Mouse (Mus musculus) CH12F3 (cell line): ENCODE measurements around the gene Spata31d1a.

Experiments used
- in situ Hi-C: fragments of 300-500 bp; cut with MboI; formaldehyde crosslinking; loops from 2 replicates; pipeline ENCODE4 v1.14.3; 2020; ENCODE audit warnings: low sequenced_read_pairs

Gene Spata31d1a

DNA sequence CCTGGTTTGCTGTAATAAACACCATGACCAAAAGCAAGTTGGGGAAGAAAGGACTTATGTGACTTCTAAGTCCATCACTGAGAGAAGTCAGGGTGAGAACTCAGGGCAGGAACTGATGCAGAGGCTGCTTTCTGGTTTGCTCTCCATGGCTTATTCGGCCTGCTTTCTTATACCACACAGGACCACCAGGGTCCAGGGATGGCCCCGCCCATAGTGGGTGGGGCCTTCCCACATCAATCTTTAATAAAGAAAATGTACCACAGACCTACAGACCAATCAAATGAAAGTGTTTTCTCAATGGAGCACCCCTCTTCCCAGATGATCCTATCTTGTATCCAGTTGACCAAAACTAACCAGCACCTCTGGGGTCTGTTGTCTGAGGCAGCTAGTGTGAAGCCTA lies 38.6 kb downstream of the Spata31d1a start:
- in situ Hi-C loops, result no loop called here

DNA sequence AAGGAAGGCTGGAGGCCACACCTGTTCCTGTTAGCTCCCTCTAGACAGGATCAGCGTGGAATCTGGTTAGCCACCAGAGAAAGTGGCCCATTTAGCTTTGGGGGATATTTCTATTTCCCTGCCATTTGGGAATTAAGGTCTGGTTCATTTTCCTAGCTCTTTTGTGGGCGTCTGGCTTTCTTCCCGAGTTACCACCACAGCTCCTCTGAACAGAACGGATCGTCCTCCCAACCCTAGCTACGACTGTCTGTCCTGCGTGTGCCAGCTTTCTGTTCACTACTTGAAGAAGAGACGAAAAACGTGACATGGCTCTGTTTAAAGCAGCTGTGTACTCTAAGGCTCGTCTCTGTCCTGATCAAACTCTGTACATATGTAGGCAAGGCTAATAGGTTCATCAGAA lies 40.2 kb downstream of the Spata31d1a start:
- in situ Hi-C loops, result no loop called here

DNA sequence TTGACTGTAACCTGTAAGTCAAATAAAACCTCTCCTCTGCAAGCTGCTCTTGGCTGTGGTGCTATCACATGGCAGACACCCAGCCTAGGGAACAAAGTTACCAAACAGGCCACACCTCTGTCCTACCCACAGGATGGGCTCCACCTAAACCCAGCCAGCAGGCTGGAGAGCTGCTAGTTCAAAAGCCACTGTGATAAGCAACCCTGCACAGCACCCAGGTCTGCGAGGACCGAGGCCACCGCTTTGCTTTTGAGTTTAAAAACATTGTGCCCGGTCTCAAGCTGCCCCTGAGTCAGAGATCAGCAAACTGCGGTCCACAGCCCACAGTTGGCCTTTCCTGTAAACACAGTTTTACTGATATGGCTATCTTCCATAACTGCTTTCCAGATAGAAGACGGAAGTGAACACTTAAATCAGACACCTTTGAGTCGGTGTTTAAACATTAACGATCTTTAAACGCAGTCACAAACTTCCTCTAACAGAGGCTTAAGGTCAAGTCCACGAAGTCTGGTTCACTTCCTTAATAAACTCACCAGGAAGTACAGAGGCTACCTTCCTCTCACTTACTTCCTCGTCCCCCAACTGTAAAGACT lies 41.5 kb downstream of the Spata31d1a start:
- in situ Hi-C loops, result no loop called here

DNA sequence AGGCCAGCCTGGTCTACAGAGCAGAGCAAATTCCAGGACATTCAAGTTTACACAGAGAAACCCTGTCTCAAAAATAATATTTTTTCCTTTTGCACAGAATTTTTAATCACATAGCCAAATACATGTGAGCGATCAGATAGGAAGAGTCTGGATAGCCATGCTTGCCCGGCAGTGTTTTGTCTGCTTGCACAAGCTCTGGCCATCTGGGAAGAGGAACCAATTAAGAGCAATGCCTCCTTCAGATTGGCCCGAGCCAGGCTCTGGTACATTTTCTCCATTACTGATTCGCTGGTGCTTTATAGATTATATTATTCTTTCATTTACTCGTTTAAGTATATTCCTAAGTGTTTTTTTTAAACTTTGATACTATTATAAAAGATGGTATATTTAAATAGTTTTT lies 42.4 kb downstream of the Spata31d1a start:
- in situ Hi-C loops, result no loop called here

DNA sequence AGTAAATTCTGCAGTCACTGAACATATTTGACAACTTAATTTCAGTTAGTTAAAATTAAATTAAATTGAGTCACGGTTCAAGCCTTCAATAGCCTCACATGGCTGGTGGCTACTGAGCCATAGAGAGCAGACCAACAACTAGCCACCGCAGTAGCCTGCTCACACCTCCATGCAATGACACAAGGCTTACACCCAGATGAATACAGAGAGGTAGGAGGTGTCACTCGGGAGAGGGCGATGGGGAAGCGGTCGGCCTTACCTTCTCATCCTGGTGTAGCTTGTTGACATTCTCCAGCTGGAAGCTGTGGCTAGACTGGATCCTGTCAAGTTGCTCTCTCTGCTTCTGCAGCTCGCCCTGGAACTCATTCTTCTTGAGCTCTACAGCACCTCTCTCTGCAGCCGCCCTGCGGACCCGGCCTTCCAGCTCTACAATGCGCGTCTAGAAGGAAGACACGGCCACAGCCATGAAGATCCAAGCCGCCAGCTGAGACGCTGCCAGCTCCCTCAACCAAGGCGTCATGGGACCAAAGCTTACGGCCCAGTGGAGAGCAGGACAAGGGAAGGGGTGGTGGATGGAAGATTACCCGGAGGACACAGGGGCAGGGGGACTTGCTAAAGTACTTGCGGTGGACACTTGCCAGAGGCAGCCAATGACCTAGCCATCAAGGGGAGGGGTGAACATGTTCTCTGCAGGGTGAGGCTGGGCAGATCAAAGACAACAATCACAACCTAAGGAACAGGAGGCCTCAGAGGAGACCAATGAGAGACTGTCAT lies 46.0 kb downstream of the Spata31d1a start:
- in situ Hi-C loops, result no loop called here

DNA sequence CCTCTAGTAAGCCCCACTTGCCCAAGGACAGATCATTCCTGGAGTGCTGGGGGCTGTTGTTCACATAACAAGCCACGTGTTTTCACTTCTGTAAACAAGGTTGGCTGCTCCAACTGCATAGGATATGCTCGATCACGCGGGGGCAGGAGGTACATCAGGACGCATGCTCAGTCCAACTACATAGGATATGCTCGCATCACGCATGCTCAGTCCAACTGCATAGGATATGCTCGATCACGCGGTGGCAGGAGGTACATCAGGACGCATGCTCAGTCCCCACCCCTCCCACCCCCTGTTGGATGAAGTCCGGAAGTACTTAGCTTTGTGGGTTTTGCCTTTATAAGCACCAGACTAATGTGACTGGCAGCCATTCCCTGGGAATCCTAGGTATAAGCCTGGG lies 48.2 kb downstream of the Spata31d1a start:
- in situ Hi-C loops, result no loop called here

DNA sequence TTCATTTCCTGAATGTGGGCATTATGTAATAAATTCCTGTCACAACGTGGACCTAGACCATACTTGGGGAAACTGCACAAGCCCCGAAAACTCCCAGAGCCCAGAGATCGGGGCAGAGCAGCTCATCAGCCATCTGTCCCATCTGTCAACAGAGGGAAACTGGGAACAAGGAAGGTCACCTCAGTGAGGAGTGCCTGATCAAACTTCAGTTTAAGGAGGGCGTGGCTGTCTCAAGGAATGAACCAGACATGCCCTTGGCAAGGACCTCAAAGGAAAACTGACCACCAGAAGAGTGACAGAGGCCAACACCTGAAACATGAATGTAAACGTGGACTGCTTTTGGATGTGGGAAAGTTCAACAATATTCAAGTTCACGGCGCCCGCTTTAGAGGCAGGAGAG lies 48.7 kb downstream of the Spata31d1a start:
- in situ Hi-C loops, result no loop called here

DNA sequence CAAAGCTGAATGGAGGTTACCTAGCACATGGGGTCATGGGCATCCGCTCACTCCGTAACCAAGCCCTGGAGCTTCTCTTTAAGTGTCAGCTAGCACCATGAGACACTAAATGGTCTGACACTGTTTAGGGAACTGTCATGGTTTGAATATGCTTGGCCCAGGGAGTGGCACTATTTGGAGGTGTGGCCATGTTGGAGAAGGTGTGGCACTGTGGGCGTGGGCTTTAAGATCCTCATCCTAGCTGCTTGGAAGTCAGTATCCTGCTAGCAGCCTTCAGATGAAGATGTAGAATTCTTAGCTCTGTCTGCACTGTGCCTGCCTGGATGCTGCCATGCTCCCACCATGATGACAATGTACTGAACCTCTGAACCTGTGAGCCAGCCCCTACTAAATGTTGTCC lies 49.8 kb downstream of the Spata31d1a start:
- in situ Hi-C loops, result no loop called here

DNA sequence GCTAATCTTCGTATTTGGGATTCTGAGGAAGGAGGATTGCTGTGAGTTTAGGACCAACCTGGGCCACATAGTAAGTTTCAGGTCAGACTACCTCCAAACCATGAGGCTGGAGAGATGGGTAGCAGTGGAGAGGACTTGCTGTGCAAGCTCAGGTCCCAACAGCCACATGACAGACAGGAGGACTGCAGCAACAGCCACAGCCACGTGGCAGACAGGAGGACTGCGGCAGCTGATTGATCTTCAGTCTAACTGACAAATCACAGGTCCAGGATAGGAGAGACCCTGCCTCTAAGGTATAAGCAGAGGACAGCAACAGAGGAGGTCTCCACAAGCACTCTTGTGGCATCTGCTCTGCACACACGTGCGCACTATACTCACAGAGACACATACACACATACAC lies 52.3 kb downstream of the Spata31d1a start:
- in situ Hi-C loops, result no loop called here

DNA sequence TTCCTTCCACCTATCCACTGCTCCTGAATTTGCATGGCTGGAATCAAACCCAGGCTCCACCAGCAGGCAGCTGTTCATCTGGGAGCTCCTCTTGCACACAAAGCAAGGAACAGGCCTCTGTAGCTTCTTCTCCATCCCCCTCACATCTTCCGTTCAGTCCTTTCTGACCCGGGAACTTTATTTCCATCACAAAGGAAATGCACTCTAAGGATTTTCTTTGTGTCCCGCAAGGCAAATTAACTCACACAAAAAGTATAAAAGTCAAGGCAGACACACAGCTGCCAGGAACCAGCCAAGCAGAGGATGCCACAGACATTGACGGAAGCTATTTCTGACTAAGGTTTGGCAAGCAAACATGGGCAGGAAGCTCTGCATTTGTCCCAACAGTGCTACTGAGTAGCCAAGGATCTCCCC lies 53.1 kb downstream of the Spata31d1a start:
- in situ Hi-C loops, result no loop called here

DNA sequence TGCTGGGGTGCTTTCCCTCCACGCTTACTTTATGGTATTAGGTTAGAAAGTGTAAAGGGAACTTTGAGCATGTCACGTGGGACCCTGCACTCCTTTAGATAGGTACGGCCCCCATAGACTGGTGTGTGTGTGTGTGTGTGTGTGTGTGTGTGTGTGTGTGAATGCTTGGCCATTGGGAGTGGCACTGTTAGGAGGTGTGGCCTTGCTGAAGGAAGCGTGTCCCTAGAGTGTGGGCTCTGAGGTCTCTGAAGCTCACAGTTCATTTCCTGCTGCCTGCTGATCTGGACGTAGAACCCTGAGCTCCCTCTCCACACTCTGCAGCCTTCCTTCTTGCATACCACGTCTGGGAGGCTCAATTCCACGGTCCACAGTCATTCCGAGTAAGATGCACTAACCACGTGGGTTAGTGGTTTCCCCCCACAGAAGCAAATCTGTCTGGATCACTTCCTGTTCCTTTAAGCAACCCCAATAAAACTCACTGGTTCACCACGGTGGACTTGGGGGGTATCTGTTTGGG lies 53.8 kb downstream of the Spata31d1a start:
- in situ Hi-C loops, result no loop called here

DNA sequence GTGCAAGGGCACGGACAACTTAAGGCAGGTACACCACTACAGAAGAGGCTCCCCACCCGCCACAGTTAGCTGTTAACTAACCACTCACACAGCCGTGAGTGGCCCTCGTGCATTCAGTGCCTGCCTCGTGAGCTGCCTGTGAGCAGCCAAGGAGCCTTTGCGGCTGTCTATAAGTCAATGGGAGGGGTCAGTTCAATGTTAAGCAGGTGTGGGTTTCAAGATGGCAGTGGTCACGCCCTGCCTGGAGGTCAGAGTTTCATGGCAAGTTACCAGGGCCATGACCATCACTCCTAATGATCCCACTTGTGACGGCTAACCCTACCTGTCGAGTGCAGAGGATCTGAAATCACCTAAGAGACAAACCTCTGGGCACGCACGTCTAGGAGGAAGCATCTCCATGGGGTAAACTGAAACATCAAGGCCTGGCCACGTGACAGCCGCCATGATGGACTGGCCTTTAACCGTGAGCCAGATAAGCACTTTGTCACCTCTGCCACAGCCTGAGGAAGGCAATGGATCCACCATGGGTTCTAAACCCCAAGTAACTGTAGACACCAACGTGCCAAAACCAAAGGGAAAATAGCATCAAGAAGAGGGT lies 54.3 kb downstream of the Spata31d1a start:
- in situ Hi-C loops, result no loop called here

DNA sequence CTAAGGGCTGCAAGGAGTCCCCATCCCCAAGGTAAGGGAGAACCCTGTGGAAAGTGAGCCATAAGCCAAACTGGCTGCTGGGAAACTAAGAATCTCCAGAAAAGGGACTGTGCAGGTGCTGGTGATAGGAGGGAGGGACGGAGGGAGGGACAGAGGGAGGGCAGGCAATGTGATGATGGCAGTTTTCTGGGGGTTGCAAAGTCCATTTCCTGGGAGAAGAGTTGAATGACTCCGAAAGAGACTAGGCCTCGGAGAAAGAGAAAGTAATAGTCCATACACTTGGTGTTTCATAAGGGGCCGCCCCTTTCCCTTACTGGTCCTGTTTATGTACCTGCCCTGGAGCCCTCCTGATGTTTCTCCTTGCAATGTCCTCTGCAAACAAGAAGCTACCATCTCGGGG lies 55.7 kb downstream of the Spata31d1a start:
- in situ Hi-C loops, result no loop called here

DNA sequence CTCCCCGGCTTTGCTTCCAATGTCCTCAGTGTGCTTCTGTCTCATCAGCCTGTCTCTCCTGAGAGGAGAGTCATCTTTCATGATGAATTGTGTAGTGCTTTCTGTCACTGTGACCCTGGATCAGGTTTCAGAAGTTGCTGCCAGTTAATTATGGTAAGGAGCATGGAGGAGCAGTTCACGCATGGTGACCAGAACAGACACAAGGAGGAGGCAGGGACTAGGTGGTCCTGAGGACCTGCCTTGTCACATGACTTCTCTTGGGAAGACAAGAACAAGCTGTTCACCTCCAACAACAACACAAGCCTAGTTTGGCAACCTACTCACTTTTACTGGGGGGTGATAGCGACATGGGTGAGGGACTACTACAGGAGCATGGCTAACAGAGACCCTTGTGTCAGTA lies 57.0 kb downstream of the Spata31d1a start:
- in situ Hi-C loops, result no loop called here

DNA sequence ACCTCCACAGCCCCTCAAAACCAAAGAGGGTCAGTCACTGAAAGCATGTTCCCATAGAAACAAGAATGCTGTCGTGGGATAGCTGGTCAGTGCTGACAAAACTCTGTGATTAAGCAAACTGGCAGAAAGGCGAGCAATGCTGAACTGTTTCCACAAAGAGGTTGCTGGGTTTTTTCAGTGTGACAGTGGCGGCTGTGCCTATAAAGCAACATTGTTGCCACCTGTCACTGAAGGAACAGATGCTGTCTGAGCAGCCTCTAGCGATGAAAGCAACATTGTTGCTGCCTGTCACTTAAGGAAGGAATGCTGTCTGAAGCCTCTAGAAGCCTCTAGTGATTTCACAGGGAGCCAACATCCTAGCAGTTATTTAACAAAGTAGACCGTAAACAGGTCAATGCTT lies 57.5 kb downstream of the Spata31d1a start:
- in situ Hi-C loops, result no loop called here
